Mouse (Mus musculus) embryo, embryonic 11 days (tissue): Measurements from ENCODE around the gene Kbtbd6.

ENCODE experiments used
- DNase-seq: peaks from one replicate; pipeline ENCODE4 v3.0.0-alpha.2; 2015

Gene Kbtbd6

DNA sequence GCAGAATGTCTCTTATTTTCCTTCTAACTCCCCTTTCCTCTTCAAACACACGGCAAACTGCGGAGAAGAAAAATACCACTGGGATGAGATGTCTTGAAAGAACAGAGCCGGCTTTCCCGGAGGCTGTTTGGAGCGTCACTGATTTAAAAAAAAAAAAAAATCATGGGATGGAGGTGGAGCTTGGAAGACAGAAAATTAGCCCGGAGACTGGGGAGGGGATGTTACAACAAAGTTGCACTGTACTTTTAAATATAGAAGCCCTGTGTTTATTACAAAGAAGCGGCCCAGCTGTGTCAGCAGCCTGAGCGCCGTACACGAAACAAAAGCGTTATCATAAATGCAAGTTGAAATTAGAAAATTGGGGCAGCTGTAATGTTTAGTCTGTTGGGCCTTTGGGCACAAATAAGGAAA, 30.6 kb downstream of the Kbtbd6 start:
- DNase-seq = peak; percentile 69

DNA sequence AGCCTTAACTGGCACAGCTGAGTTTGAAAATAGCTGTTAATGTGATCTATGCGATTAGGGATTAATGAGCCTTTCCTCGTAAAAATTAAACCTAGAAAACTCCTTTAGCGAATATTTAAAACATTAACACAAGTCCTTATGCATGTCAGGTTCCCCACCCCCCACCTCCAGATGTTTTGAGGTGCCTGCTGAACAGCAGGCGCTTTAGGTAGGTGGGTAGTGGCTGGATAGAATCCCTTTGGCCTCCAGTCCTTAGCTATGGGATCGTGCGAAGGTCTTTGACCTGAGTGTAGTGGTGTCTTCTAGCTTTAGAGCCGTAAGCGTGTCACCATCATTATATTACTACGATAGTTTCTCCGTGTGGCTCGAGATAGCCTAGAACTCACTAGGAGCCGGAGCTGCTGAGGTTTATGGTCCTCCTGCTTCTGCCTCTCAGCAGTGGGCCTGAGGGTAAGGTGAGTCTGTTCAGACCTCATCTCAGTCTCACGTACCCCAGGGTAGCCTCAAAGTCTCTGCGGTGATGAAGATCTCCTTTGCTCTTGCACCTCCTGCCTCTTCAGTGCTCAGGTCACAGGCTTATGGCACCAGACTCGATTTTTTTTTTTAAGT, 31.2 kb downstream of the Kbtbd6 start:
- DNase-seq = peak; percentile 43

DNA sequence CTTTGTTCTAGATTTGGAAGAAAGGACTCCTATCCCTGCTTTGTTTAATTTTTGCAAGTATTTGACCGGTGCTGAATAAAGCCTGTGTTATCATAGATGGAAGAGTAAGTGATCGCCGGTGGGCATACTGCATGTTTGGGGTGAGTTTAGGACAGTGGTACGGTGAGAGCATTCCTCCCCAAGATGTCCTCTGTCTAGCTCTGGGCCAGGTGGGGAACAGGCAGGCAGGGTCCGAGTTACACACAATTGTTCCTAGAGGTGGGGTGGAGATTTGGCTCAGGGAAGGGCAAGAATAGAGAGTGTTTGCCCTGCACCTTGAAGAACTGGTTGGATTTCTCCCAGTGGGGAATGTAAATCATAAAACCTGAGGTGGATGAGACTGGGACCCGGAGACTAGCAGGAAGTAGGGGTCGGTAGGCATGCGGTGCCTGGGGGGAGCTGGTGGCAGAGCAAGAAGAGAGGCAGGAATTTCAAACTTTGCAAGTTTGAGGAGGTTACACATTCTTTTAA, 32.0 kb downstream of the Kbtbd6 start:
- DNase-seq = no peak

DNA sequence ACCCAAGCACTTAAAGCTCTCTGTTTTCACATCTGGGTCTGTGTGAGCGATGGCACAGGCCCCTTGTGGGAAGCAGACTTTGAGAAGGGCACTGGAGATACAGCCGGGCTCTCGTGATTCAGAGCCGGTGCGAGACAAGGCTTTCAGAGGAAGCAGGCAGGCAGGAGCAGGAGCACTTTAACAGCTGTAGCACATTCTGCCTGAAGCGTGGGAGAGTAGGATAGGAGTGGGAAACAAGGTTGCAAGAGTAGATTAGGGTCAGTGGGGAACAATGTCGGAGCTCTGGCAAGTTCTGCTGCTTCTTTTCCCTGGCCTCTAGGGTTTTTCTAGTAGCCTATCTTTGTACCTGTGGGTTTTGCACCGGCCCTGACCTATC, 35.0 kb downstream of the Kbtbd6 start:
- DNase-seq = peak; percentile 27

DNA sequence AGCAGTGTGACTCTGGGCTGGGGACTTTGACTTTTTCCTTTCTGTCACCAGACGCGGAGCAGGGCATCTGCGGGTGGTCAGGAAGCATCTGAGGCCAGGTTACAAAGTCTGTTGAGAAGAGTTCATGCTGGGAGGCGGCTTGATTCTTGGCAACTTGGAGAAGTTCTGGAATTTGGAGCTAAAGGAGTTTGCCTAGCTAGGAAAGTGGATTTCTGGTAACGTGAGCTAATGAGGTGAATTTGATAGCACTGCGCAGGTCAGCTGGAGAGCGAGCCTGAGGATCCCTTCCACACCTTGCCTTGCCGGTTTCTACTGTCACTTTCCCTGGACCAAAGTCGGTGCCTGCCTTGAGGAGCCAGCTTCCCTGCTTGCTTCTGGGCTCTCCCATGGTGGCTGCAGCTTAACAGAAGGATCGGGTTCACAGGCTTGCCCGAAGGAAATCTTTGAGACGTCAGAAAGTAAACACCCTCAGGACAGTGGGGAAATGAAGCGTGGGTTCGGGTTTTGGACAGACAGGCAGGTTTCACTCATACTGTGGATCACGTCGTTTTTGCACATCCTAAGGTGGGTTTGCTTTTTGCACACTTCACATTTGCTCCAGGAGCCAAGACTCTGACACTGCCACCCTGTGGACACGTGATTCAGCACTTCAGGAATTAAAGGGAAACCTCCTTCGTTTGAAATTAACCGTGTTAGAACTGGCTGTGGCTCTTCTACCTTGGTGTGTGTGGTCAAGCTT, 35.5 kb downstream of the Kbtbd6 start:
- DNase-seq = peak; percentile 64

DNA sequence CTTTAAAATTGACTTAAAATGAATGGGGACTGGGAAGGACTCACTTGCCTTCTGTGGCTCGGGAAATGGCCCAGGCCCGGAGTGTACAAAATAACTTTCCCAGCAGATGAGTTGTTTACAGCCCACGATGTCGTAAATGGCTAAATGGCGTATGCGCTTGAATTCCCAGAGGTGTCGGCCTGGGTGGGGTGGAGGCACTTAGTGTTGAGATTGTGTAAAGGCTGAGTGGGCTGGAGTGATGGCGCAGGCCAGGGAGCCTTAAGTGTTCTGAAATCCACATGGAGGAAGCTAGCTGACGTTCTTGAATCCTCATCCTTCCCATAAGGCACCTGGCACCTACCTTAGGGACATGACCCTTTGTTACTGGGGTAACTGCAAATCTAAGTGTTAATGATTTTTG, 36.9 kb downstream of the Kbtbd6 start:
- DNase-seq = no peak

DNA sequence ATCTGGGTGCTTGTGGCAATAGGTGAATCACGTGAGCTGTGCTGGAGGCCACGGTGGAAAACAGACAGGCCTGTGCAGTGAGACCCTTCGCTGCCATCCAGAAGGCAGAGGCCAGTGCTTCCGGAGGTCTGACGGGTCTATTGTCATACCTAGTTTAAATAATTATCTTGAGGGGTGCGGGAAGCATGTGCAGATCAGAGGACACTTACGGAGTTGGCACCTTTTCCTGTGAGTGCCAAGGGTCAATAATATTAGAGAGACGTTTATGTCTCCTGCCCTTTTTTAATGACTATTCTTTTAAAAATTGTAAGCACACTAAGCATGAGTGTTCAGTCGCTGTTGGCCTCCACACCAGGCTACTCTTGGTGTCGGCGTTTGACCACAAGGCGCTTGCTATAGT, 37.5 kb downstream of the Kbtbd6 start:
- DNase-seq = no peak

DNA sequence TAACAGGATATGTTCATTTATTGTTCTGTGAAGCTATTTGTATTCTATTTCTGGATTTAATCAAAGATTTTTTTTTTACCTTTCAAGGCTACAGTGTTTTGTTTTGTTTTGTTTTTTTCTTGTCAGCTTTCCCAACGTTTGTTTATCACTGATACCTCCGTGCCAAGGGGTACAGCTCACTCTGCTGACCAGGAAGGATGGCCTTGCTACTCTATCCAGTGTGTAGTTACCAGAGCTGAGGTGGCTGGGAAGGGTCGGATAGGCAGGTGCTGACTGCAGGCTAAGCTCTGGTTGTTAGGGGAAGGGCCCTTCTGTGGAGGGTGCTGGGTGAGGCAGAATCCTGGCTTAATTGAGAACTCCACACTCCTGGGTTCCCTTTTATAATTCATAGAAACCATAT, 38.6 kb downstream of the Kbtbd6 start:
- no peak for DNase-seq

DNA sequence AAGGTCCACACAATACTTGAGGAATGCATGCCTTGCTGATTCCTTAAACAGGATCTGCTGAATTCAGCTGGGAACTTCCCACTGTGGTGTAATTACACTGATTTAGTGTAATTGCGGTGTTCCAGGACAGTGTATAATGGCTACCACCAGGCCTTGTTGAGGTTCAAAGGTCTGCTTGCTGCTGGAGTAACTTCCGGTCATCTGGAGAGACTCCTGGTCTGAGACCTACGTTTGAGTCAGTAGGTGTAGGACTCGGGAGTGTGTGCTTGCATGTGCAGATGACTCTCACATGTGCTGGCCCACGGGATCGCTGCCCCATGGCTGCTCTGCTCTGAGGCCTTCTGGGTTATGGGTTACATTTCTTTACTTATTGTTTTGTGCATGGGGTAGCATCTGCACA, 42.7 kb downstream of the Kbtbd6 start:
- DNase-seq = no peak

DNA sequence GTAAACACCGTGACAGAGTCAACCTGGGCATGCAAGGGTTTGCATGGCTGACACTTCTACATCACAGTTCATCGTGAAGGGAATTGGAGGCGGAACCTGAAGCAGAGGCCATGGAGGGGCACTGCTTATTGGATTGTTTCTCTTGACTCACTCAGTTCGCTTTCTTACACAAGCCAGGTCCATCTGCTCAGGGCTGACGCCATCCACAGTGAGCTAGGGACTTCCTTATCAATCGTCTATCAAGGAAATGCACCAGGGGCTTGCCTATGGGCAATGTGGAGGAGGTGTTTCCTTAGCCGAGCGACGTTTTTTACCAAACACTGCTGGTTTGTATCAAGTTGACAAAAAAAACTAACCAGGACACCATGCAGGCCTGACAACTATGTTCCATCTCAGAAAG, 47.7 kb downstream of the Kbtbd6 start:
- DNase-seq = no peak

DNA sequence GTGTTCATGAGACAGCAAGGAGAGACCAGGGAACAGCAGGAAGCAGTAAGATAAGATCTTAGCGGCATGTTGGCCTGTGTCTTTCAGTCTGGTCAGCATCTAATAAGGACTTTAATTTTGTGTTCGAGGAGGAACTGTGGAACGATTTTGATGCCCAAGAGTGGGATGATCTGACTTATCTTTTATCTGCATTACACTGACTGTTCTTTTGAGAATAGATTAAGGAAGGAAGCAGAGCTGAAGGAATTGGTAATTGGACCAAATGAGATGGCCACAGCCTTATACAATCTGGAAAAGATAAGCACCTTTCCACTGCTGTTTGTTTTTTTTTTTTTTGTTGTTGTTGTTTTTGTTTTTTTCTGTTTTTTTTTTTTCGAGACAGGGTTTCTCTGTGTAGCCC, 49.1 kb downstream of the Kbtbd6 start:
- DNase-seq = no peak

DNA sequence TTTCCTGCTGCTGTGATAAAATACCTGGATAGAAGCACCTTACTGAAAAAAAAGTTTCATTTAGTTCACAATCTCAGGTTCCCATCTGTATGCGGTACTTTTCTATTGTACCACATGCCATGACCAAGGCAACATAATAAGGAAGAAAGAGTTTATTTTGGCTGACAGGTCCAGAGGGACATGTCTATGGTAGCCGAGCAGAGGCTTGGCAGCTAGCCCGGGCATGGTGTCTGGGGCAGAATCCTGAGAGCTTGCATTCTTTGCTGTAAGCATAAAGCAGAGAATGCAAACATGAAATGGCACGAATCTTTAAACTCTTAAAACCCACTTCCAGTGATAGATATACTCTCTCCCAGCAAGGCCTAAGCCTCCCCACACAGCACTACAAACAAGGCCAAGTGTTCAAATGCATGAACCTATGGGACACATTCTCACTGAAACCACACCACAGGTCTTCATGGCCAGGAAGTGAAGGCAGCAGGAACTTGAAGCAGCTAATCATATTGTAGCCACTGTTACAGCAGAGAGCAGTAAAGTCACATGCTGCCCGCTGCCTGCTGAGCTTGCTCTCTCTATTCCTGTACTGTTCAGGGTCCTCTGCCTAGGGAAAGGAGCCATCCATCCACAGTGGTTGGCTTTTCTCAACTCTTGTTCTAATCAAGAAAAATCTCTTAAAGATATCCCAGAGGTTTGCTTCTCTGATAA, 51.9 kb downstream of the Kbtbd6 start:
- DNase-seq = no peak
